Mouse (Mus musculus): ENCODE measurements around the gene Gdf7. TPM values are rescaled to one million over a fixed set of nuclear protein-coding genes. Genes with fewer than 3 reads are reported as not detected.
A peak's percentile ranks its signal among the peaks of the same experiment; 100 is the strongest.

Gene Gdf7
- total RNA-seq (2021): not detected
- long read RNA-seq, experiment 1: 0 reads
- long read RNA-seq, experiment 2: 0 reads

GRCm38 (mm10) chr12:8301841-8302431 is at the start of gene Gdf7:
Gene Gdf7, minus strand, starts transcription at chr12:8301954.
- Histone ChIP-seq H3K4me3 (peak within 1 kb of the TSS; percentile 73), H3K27ac (no peak within 1 kb of the TSS)
- intact Hi-C loops (cut with DNase I): no loop called here
- TF ChIP-seq CTCF (IDR thresholded peaks at IDR 0.05): peak; percentile 50
- DNase-seq: peak; percentile 30

GRCm38 (mm10) chr12:8351025-8351903 is 49.5 kb upstream of the Gdf7 start:
- no peak for TF ChIP-seq CTCF (IDR thresholded peaks at IDR 0.05)
- peak; percentile 51 for DNase-seq
- Histone ChIP-seq H3K4me3 (no peak overlapping the region), H3K27ac (peak overlapping the region; percentile 72)
- intact Hi-C loops (cut with DNase I): no loop called here

- intact Hi-C loops (cut with DNase I): no loop called here
- H3K27ac ChIP-seq: peak overlapping the region; percentile 71
- peak; percentile 54 for DNase-seq
These were observed 47.2 kb upstream of the Gdf7 start for GRCm38 (mm10) chr12:8348733-8349513.

GRCm38 (mm10) chr12:8347746-8348462 is 46.1 kb upstream of the Gdf7 start:
- no peak for TF ChIP-seq CTCF (IDR thresholded peaks at IDR 0.05)
- H3K4me3 ChIP-seq: no peak overlapping the region
- no peak for DNase-seq
- intact Hi-C loops (cut with DNase I): no loop called here
- H3K27ac ChIP-seq: peak overlapping the region; percentile 71

More at GRCm38 (mm10) chr12:8348733-8349513, 47.2 kb upstream of the Gdf7 start:
- no peak for TF ChIP-seq CTCF (IDR thresholded peaks at IDR 0.05)
- H3K4me3 ChIP-seq: no peak overlapping the region

GRCm38 (mm10) chr12:8345539-8345938 is 43.8 kb upstream of the Gdf7 start:
- DNase-seq: no peak
- intact Hi-C loops (cut with DNase I): no loop called here
- no peak for TF ChIP-seq CTCF (IDR thresholded peaks at IDR 0.05)
- Histone ChIP-seq H3K27ac (peak overlapping the region; percentile 82), H3K4me3 (peak overlapping the region; percentile 38; the same call in 1 of the 2 replicates)

- H3K4me3 ChIP-seq: peak overlapping the region; percentile 38
- peak overlapping the region; percentile 82 for H3K27ac ChIP-seq
- intact Hi-C loops (cut with DNase I): no loop called here
- peak; percentile 70 for DNase-seq
- no peak for TF ChIP-seq CTCF (IDR thresholded peaks at IDR 0.05)
These were observed 43.1 kb upstream of the Gdf7 start for GRCm38 (mm10) chr12:8344897-8345296.

- intact Hi-C loops (cut with DNase I): no loop called here
- DNase-seq: no peak
- no peak for TF ChIP-seq CTCF (IDR thresholded peaks at IDR 0.05)
- H3K4me3 ChIP-seq: no peak overlapping the region
- no peak overlapping the region for H3K27ac ChIP-seq
These were observed 41.6 kb upstream of the Gdf7 start for GRCm38 (mm10) chr12:8343381-8343780.

- intact Hi-C loops (cut with DNase I): no loop called here
- DNase-seq: no peak
- Histone ChIP-seq H3K4me3 (no peak overlapping the region), H3K27ac (0 out of 2 replicates have a peak overlapping the region, but pooled peaks have one; percentile 8)
- TF ChIP-seq CTCF (IDR thresholded peaks at IDR 0.05): no peak
These were observed 39.3 kb upstream of the Gdf7 start for GRCm38 (mm10) chr12:8341008-8341407.

GRCm38 (mm10) chr12:8339591-8340319 is 38.0 kb upstream of the Gdf7 start:
- intact Hi-C loops (cut with DNase I): no loop called here
- no peak for DNase-seq
- Histone ChIP-seq H3K27ac (no peak overlapping the region; the same call in 1 of the 2 replicates), H3K4me3 (no peak overlapping the region)
- no peak for TF ChIP-seq CTCF (IDR thresholded peaks at IDR 0.05)

GRCm38 (mm10) chr12:8338918-8339317 is 37.2 kb upstream of the Gdf7 start:
- TF ChIP-seq CTCF (IDR thresholded peaks at IDR 0.05): no peak
- DNase-seq: no peak
- no peak overlapping the region for H3K4me3 ChIP-seq
- peak overlapping the region; percentile 59 for H3K27ac ChIP-seq
- intact Hi-C loops (cut with DNase I): no loop called here

GRCm38 (mm10) chr12:8338491-8338890 is 36.7 kb upstream of the Gdf7 start:
- H3K27ac ChIP-seq: peak overlapping the region; percentile 59
- DNase-seq: no peak
- no peak overlapping the region for H3K4me3 ChIP-seq
- TF ChIP-seq CTCF (IDR thresholded peaks at IDR 0.05): no peak
- intact Hi-C loops (cut with DNase I): no loop called here

All from gastrocnemius, adult 2 months (tissue).